Mouse (Mus musculus) layer of hippocampus, adult 2 months (tissue): ENCODE data around the gene Ranbp17. TPM values are rescaled to one million over a fixed set of nuclear protein-coding genes. Genes with fewer than 3 reads are reported as not detected.

ENCODE experiments used
- DNase-seq, 2 experiments: peaks; one replicate each; pipeline ENCODE4 v3.0.0; 2022; ENCODE audit warnings: low spot score in 2 of 2
- H3K27ac ChIP-seq: fragments of 200-600 bp; 2 replicates; pipeline ENCODE4 v1.8.1; 2022
- H3K4me3 ChIP-seq: fragments of 200-600 bp; 2 replicates; pipeline ENCODE4 v1.8.1; 2022; ENCODE audit warnings: mild to moderate bottlenecking
- CTCF ChIP-seq: fragments of 200-600 bp; conservative IDR thresholded peaks from 2 replicates; pipeline ENCODE4 v1.8.1; 2022; ENCODE audit warnings: antibody characterized with exemption, mild to moderate bottlenecking, moderate library complexity
- total RNA-seq, 2 experiments: library from RNA; stranded (reverse); gene quantifications; 2 replicates each; pipeline ENCODE4 v1.2.3; 2021

The Ranbp17 gene
- total RNA-seq, 2 experiments from 2014 or later, result 7.9 to 9.9 TPM

- no peak for TF ChIP-seq CTCF
- H3K4me3 ChIP-seq, result no peak overlapping the region
- no peak overlapping the region for H3K27ac ChIP-seq
- DNase-seq, result no peak
These were observed 124.9 kb downstream of the Ranbp17 start for GRCm38 (mm10) chr11:33388685-33389084.

- DNase-seq, result no peak
- TF ChIP-seq CTCF, result no peak
- Histone ChIP-seq H3K27ac (no peak overlapping the region), H3K4me3 (no peak overlapping the region)
These were observed 151.7 kb downstream of the Ranbp17 start for GRCm38 (mm10) chr11:33361867-33362266.

- Histone ChIP-seq H3K27ac (no peak overlapping the region), H3K4me3 (no peak overlapping the region)
- no peak for TF ChIP-seq CTCF
- no peak for DNase-seq
These were observed 164.3 kb downstream of the Ranbp17 start for GRCm38 (mm10) chr11:33349269-33349668.

GRCm38 (mm10) chr11:33342061-33342460 is 171.5 kb downstream of the Ranbp17 start:
- H3K27ac ChIP-seq, result no peak overlapping the region
- TF ChIP-seq CTCF, result no peak
- H3K4me3 ChIP-seq, result no peak overlapping the region
- no peak for DNase-seq

GRCm38 (mm10) chr11:33336552-33337121 is 176.9 kb downstream of the Ranbp17 start:
- no peak overlapping the region for H3K27ac ChIP-seq
- peak; percentile 82 for TF ChIP-seq CTCF
- peak; percentile 32 to 46 for DNase-seq
- H3K4me3 ChIP-seq, result no peak overlapping the region

- no peak overlapping the region for H3K27ac ChIP-seq
These were observed 177.9 kb downstream of the Ranbp17 start for GRCm38 (mm10) chr11:33335616-33336015.

GRCm38 (mm10) chr11:33332137-33332536 is 181.4 kb downstream of the Ranbp17 start:
- DNase-seq, result no peak
- H3K27ac ChIP-seq, result no peak overlapping the region
- TF ChIP-seq CTCF, result no peak
- no peak overlapping the region for H3K4me3 ChIP-seq

More at GRCm38 (mm10) chr11:33335616-33336015, 177.9 kb downstream of the Ranbp17 start:
- DNase-seq, result no peak
- TF ChIP-seq CTCF, result no peak
- H3K4me3 ChIP-seq, result no peak overlapping the region

GRCm38 (mm10) chr11:33319006-33319611 is 194.4 kb downstream of the Ranbp17 start:
- no peak overlapping the region for H3K27ac ChIP-seq
- no peak for TF ChIP-seq CTCF

GRCm38 (mm10) chr11:33309566-33309965 is 204.0 kb downstream of the Ranbp17 start:
- H3K27ac ChIP-seq, result no peak overlapping the region
- no peak overlapping the region for H3K4me3 ChIP-seq
- no peak for TF ChIP-seq CTCF
- DNase-seq, result no peak

More at GRCm38 (mm10) chr11:33319006-33319611, 194.4 kb downstream of the Ranbp17 start:
- no peak for DNase-seq
- no peak overlapping the region for H3K4me3 ChIP-seq

- DNase-seq, result no peak
- no peak overlapping the region for H3K4me3 ChIP-seq
- no peak overlapping the region for H3K27ac ChIP-seq
- TF ChIP-seq CTCF, result no peak
These were observed 212.7 kb downstream of the Ranbp17 start for GRCm38 (mm10) chr11:33300859-33301258.

GRCm38 (mm10) chr11:33299371-33299770 is 214.2 kb downstream of the Ranbp17 start:
- Histone ChIP-seq H3K27ac (no peak overlapping the region), H3K4me3 (no peak overlapping the region)
- TF ChIP-seq CTCF, result no peak
- no peak for DNase-seq

- TF ChIP-seq CTCF, result no peak
- Histone ChIP-seq H3K4me3 (no peak overlapping the region), H3K27ac (no peak overlapping the region)
- DNase-seq, result no peak
These were observed 216.4 kb downstream of the Ranbp17 start for GRCm38 (mm10) chr11:33297121-33297520.

GRCm38 (mm10) chr11:33295422-33295821 is 218.1 kb downstream of the Ranbp17 start:
- H3K27ac ChIP-seq, result no peak overlapping the region
- no peak overlapping the region for H3K4me3 ChIP-seq
- DNase-seq, result peak in 1 of 2 experiments; percentile 29
- TF ChIP-seq CTCF, result peak; percentile 83

GRCm38 (mm10) chr11:33294063-33294462 is 219.5 kb downstream of the Ranbp17 start:
- no peak for TF ChIP-seq CTCF
- Histone ChIP-seq H3K27ac (no peak overlapping the region), H3K4me3 (no peak overlapping the region)
- DNase-seq, result no peak
